In the genomic region with DNA sequence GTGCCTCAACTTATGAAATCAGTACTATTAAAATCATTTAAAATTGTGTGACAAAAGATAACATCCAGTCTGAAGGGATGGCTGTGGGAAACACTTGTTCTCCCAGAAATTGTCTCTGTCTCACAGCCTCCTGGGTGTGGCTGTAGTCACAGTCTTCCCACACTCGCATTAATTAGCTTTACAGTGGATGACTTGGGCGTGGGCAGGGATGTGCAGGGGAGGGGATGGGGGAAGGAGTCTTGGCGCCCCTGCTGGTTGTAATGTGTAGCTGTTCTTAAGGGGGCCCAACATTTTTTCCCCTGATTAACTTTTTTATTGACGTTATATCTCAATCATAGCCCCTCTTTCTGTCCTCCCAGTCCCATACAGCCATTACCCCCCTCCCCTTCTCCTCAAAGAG, we compare ENCODE assay signal across 27 mouse cellular contexts.
A peak's percentile ranks its signal among the peaks of the same experiment; 100 is the strongest.
DNase-seq lines count a peak whose midpoint lies in the region; TF ChIP-seq lines count a peak whose summit lies in the region.
"Had no signal": no experiment of that assay in that cellular context is flagged by ENCODE, and none has a peak within 500 bp of the region (broad histone marks: within the 10 kb centered on the region; RNA-seq: fewer than 3 reads in every experiment).

No protein-coding gene starts in this region.

- H3K27ac ChIP-seq in layer of hippocampus, adult 2 months: no peak overlapping the region
- no peak overlapping the region for H3K27ac ChIP-seq in ES-Bruce4 (ENCODE audit: insufficient read depth, low read length)
- H3K27ac ChIP-seq: embryonic facial prominence, embryonic 12.5 days; forebrain, embryonic 15.5 days; heart, embryonic 10.5 days; heart, embryonic 15.5 days; hindbrain, embryonic 14.5 days; limb, embryonic 10.5 days; limb, embryonic 15.5 days; liver, embryonic 13.5 days; midbrain, embryonic 15.5 days had no signal

- H3K9ac ChIP-seq in ES-Bruce4 (ENCODE audit: low read depth, poor library complexity, severe bottlenecking): no peak overlapping the region
- H3K9ac ChIP-seq: embryonic facial prominence, embryonic 12.5 days; forebrain, embryonic 15.5 days; heart, embryonic 15.5 days; hindbrain, embryonic 14.5 days; limb, embryonic 15.5 days; liver, embryonic 13.5 days; lung, embryonic 14.5 days; midbrain, embryonic 15.5 days had no signal

- TF ChIP-seq CTCF in layer of hippocampus, adult 2 months (conservative IDR thresholded peaks at IDR 0.05): peak; percentile 51
- TF ChIP-seq CTCF in E14TG2a.4 (conservative IDR thresholded peaks at IDR 0.05; ENCODE audit: low read length) (peak; percentile 37), ES-Bruce4 (IDR thresholded peaks at IDR 0.05; ENCODE audit: low read depth, low read length) (peak; percentile 28)

- no peak overlapping the region for H3K4me3 ChIP-seq in layer of hippocampus, adult 2 months
- no peak overlapping the region for H3K4me3 ChIP-seq in E14TG2a.4 (replicated peaks; ENCODE audit: low read length)
- H3K4me3 ChIP-seq in ES-Bruce4 (ENCODE audit: low read depth, low read length): no peak overlapping the region
- H3K4me3 ChIP-seq: embryonic facial prominence, embryonic 12.5 days; forebrain, embryonic 15.5 days; heart, embryonic 10.5 days; heart, embryonic 15.5 days; limb, embryonic 10.5 days; limb, embryonic 15.5 days; liver, embryonic 13.5 days; midbrain, embryonic 15.5 days had no signal

- H3K4me1 ChIP-seq in E14TG2a.4 (replicated peaks; ENCODE audit: low read depth, low read length) (peaks cover 4% of the 10 kb centered on the region; the same call in 1 of the 2 replicates), ES-Bruce4 (ENCODE audit: control insufficient read depth, insufficient read depth, low read length) (no peaks in the 10 kb centered on the region)
- H3K4me1 ChIP-seq: embryonic facial prominence, embryonic 12.5 days; liver, embryonic 13.5 days had no signal

- DNase-seq in layer of hippocampus, adult 2 months (ENCODE audit: low spot score in 2 of 2): no peak
- no peak for DNase-seq in layer of hippocampus, postnatal 10 days (ENCODE audit: low spot score in 2 of 2)
- DNase-seq in brain, adult 2 months (ENCODE audit: low read depth, low spot score): peak; percentile 74
- no peak for DNase-seq in adrenal gland, postnatal 10 days
- DNase-seq in cerebellum, adult 9-10 months: no peak
- DNase-seq: adrenal gland, postnatal 14 days; B cell, adult 2 months; cerebellum, adult 2 months; cerebellum, postnatal 36 days; gastrocnemius, postnatal 14 days; kidney, adult 11 months; kidney, postnatal 14 days; liver, embryonic 13.5 days; lung, embryonic 14.5 days; lung, postnatal 14 days; right cerebral cortex, postnatal 4 days; thymus, postnatal 4 days had no signal

- H3K36me3 ChIP-seq in E14TG2a.4 (ENCODE audit: insufficient read depth, low read length) (no peaks in the 10 kb centered on the region), ES-Bruce4 (ENCODE audit: control insufficient read depth, insufficient read depth, low read length, poor library complexity, severe bottlenecking) (no peaks in the 10 kb centered on the region)
- H3K36me3 ChIP-seq: embryonic facial prominence, embryonic 12.5 days; forebrain, embryonic 15.5 days; heart, embryonic 10.5 days; heart, embryonic 15.5 days; limb, embryonic 10.5 days; limb, embryonic 15.5 days; liver, embryonic 13.5 days; midbrain, embryonic 15.5 days had no signal

- H3K9me3 ChIP-seq in E14TG2a.4 (ENCODE audit: low read length): no peaks in the 10 kb centered on the region; the same call in 1 of the 2 replicates
- no peaks in the 10 kb centered on the region for H3K9me3 ChIP-seq in ES-Bruce4 (replicated peaks; ENCODE audit: control insufficient read depth, insufficient read depth, low read length, poor library complexity, severe bottlenecking)
- H3K9me3 ChIP-seq: embryonic facial prominence, embryonic 12.5 days; forebrain, embryonic 15.5 days; heart, embryonic 10.5 days; heart, embryonic 15.5 days; limb, embryonic 10.5 days; limb, embryonic 15.5 days; liver, embryonic 13.5 days; midbrain, embryonic 15.5 days had no signal

- H3K27me3 ChIP-seq in E14TG2a.4 (ENCODE audit: insufficient read depth, low read length) (no peaks in the 10 kb centered on the region), ES-Bruce4 (ENCODE audit: control insufficient read depth, insufficient read depth, low read length, poor library complexity, severe bottlenecking) (no peaks in the 10 kb centered on the region)
- H3K27me3 ChIP-seq: embryonic facial prominence, embryonic 12.5 days; forebrain, embryonic 15.5 days; heart, embryonic 15.5 days; limb, embryonic 15.5 days; liver, embryonic 13.5 days; midbrain, embryonic 15.5 days had no signal

- no peak for TF ChIP-seq EP300 in ES-Bruce4 (IDR thresholded peaks at IDR 0.05; ENCODE audit: insufficient read depth, low read depth, low read length)

- no peak for TF ChIP-seq POLR2A in ES-Bruce4 (IDR thresholded peaks at IDR 0.05; ENCODE audit: insufficient read depth, low read length)
